Mouse (Mus musculus) forebrain, embryonic 16.5 days (tissue): ENCODE measurements around the gene Creb3l4. TPM values are rescaled to one million over a fixed set of nuclear protein-coding genes. Genes with fewer than 3 reads are reported as not detected.

Source experiments
- ATAC-seq: fragments of 200-750 bp; cut with Nextera tagmentation; 2 replicates; pipeline ENCODE4 v1.8.0; 2017; ENCODE audit warnings: mild to moderate bottlenecking, moderate library complexity
- H3K27ac ChIP-seq: fragments of 300-500 bp; sonication (generic); 2 replicates; pipeline ENCODE4 v1.5.1; 2014; ENCODE audit warnings: low read length, control low read depth
- H3K27me3 ChIP-seq: fragments of 300-500 bp; sonication (generic); replicated peaks from 2 replicates; pipeline ENCODE4 v1.6.1; 2014; ENCODE audit warnings: low read length; ENCODE audit not compliant: control insufficient read depth, insufficient read depth
- H3K36me3 ChIP-seq: fragments of 300-500 bp; sonication (generic); 2 replicates; pipeline ENCODE4 v1.6.1; 2014; ENCODE audit not compliant: control insufficient read depth, insufficient read depth
- H3K4me1 ChIP-seq: fragments of 300-500 bp; sonication (generic); replicated peaks from 2 replicates; pipeline ENCODE4 v1.6.1; 2014; ENCODE audit warnings: low read length; ENCODE audit not compliant: control insufficient read depth, insufficient read depth
- H3K4me2 ChIP-seq: fragments of 300-500 bp; sonication (generic); 2 replicates; pipeline ENCODE4 v1.6.1; 2014; ENCODE audit warnings: mild to moderate bottlenecking, low read length, control low read depth
- H3K4me3 ChIP-seq: fragments of 300-500 bp; sonication (generic); replicated peaks from 2 replicates; pipeline ENCODE4 v1.5.1; 2014; ENCODE audit warnings: mild to moderate bottlenecking, low read length, control low read depth
- H3K9ac ChIP-seq: fragments of 300-500 bp; sonication (generic); replicated peaks from 2 replicates; pipeline ENCODE4 v1.6.1; 2014; ENCODE audit warnings: low read depth, low read length, control low read depth
- H3K9me3 ChIP-seq: fragments of 300-500 bp; sonication (generic); 2 replicates; pipeline ENCODE4 v1.6.1; 2016; ENCODE audit warnings: low read length; ENCODE audit not compliant: control insufficient read depth
- WGBS: fragments of 180-500 bp; shearing (Covaris S2); extraction: QIAGEN DNeasy Blood & Tissue Kit; methylation state at CpG from one replicate; pipeline ENCODE4 v1.1.7; 2014; 5-methylcytosine and 5-hydroxymethylcytosine counted together
- polyA plus RNA-seq: library from polyadenylated mRNA; unstranded; fragments of >200 nt; fragmentation: Nextera tagmentation; extraction: Ambion mirVana; gene quantifications from 2 replicates; pipeline ENCODE4 v1.2.1, GENCODE M21; 2015

Creb3l4 gene
- polyA plus RNA-seq, 1 experiment from 2014 or later = 2.7 TPM

DNA sequence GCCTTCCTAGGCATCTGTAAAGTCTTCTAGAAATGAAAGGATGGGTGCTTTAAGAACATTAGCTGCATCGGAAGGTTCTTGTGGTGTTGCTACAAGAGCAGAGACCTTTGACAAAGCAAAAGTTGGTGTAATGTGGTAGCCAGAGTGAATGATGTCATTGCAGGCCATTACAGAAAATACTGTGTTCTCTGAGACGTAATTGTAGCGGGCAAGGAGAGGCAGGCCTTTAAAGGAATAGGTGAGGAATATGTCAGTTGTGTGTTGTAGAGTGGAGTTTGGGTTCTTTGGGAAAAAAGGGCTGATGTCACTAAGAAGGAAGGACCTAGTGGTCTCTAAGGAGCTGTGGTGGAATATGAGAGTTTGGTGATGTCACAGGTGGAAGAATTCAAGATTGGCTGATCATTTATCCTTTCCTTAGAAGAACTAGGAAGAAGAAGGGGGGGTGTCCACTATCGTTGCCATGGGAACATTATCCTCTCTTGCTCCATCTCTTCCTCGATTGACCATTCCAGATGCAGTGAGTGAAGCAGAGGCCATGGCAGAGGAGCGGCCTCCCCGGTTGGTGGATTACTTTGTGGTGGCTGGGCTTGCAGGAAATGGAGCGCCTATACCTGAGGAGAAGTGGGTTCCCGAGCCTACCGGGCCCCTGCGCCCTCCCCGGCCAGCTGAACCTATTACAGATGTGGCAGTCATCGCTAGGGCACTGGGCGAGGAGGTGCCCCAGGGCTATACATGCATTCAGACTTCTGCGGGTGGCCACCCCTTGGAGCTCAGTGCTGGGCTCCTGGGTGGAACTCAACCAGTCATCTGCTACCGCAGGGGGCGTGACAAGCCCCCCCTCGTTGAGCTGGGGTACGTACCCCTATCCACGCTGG is 23.8 kb upstream of the Creb3l4 start:
- Histone ChIP-seq H3K4me2 (no peak overlapping the region), H3K9me3 (no peaks in the 10 kb centered on the region), H3K36me3 (peaks cover 14% of the 10 kb centered on the region), H3K27me3 (no peaks in the 10 kb centered on the region), H3K9ac (no peak overlapping the region), H3K4me1 (peaks cover 12% of the 10 kb centered on the region), H3K27ac (no peak overlapping the region), H3K4me3 (no peak overlapping the region)
- 93% methylated on average over 20 of the region's 20 CpGs for WGBS
- no peak for ATAC-seq

DNA sequence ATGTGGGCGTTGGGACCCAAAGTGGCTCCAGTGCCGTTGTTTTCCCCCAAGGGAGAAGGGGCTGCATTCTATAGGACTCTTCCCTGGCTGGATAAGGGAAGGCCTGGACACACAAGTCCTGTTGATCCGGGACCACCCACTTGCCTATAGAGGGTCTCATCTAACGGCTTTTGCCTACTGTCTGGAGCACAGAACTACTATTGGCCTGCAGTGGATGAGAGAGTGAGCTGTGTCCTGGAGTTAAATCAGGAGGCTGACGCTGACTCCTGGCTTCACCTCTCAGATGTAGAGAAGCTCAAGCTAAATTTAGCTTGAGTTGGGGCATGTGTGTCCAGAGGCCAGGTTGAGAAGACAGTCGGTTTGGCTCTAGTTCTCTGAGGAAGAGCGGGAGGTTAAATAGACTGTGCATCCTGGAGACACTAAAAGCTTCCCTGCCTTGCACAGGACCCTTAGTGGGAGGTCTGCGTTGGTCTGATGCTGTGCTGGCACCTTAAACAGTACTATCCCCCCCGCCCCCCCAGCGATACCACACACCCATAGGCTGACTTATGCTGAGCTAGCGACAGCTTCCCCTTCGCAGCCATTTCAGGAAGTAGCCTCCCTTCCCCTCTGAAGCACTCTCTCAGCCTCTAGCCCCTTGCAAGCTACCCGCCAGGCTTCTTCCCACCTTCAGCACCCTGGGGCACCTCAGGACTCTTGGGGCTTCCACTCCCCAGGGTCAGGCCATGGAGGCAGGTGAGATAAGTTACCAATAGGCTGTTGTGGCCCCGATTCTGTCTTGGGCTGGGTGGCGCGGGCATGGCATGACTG is 22.8 kb upstream of the Creb3l4 start:
- WGBS = 29% methylated on average over 16 of the region's 16 CpGs
- no peak; the same call in 1 of the 2 replicates for ATAC-seq
- Histone ChIP-seq H3K27ac (peak overlapping the region; percentile 89), H3K4me1 (peaks cover 12% of the 10 kb centered on the region), H3K4me3 (peak overlapping the region; percentile 86), H3K9me3 (no peaks in the 10 kb centered on the region), H3K36me3 (peaks cover 18% of the 10 kb centered on the region), H3K9ac (peak overlapping the region; percentile 88), H3K4me2 (peak overlapping the region; percentile 86), H3K27me3 (no peaks in the 10 kb centered on the region)

DNA sequence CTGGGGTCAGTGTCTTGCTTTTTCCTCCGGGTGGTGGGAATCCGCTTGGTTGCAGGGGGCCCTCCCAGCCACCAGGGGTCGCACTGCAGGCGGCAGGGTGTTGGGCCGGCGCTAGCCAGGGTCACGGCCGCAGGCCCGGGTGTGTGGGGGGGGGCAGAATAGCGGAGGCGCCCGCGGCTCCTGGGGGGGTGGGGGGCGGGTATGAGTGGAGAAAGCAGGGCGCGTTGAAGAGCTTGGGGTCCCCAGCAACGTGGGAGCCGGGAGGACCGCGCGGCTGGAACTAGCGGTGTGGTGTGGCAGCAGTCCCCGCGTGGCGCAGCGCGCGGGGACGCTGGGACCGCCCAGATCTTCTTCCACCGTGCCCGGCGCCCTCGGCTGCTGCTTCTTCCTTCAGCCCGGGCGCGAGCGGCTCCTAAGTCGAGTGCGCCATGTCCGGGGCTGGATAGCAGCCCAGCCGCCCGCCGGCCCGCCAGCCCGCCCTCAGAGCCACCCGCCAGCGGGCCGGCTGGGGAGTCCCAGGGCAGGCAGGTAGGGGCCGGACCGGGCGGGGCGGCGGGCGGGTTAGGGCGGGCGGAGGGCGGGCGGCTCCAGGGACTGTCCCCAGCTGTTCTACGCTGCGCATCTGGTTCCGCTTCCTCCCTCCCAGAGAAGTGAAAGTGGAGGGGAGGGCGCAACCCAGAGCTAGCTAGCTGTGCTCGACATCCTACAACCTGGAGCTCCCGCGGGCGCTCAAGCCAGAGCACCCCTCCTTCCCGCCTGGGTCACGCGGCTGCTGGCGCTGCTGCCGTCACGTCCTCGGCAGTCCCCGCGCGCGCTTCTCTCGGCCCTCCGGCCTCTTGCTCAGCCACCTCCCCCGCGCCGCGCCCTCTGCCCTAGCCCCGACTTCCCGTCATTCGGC is 22.0 kb upstream of the Creb3l4 start, which contains the start of gene Dennd4b:
Dennd4b (plus strand) TSS at position 152 of the 898 bp plus-strand sequence.
- Histone ChIP-seq H3K9me3 (no peaks in the 10 kb centered on the region), H3K4me1 (peaks cover 12% of the 10 kb centered on the region), H3K27ac (peak within 1 kb of the TSS; percentile 89), H3K4me3 (peak within 1 kb of the TSS; percentile 86), H3K4me2 (peak within 1 kb of the TSS; percentile 86), H3K36me3 (peaks cover 22% of the 10 kb centered on the region), H3K27me3 (no peaks in the 10 kb centered on the region), H3K9ac (peak within 1 kb of the TSS; percentile 88)
- peak; percentile 85 for ATAC-seq
- WGBS = under 1% methylated on average over 80 of the region's 87 CpGs

DNA sequence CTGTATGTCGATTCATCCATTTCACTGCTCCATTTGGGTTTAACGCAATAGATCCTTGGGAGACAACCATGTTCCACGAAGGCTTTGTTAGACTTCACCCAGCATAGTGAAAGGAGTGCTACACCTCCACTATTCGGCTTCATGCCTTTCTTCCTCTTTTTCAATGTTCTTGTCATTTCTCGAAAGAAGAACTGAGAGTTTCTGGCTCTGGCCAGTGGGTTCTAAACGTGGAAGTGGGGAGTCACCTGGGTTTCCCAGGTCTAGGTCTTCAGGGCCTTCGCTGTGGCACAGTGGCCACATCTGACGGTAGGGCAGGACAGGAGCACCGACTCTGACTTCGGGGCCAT is 21.3 kb upstream of the Creb3l4 start:
- peak overlapping the region; percentile 88; the same call in 1 of the 2 replicates for H3K9ac ChIP-seq

DNA sequence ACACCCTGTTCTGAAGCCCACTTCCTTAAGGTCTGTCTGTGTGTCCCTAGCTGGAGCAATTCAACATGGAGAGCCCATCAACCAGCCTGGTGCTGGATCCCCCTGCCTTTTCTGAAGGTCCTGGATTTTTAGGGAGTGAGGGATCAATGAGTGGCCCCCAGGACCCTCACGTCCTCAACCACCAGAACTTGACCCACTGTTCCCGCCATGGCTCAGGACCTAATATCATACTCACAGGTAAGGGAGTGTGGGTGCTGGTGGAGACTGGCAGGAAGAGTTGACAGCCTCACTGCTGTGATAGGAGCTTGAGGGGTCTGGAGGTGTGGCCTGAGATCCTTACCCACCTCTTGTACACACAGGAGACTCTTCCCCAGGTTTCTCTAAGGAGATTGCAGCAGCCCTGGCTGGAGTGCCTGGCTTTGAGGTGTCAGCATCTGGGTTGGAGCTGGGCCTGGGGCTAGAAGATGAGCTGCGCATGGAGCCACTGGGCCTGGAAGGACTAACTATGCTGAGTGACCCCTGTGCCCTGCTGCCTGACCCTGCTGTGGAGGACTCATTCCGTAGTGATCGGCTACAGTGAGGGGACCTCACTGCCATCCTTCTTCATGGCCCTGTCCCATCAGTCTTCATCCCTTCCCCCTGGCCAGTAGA is 19.9 kb upstream of the Creb3l4 start:
- H3K27me3 ChIP-seq = no peaks in the 10 kb centered on the region
- H3K4me2 ChIP-seq = no peak overlapping the region
- no peak for ATAC-seq
- H3K9me3 ChIP-seq = no peaks in the 10 kb centered on the region
- WGBS = 95% methylated on average over 5 of the region's 5 CpGs
- H3K9ac ChIP-seq = no peak overlapping the region
- peaks cover 33% of the 10 kb centered on the region for H3K36me3 ChIP-seq
- H3K4me1 ChIP-seq = peaks cover 12% of the 10 kb centered on the region
- no peak overlapping the region for H3K4me3 ChIP-seq
- H3K27ac ChIP-seq = no peak overlapping the region

More for the DNA sequence above, 21.3 kb upstream of the Creb3l4 start:
- ATAC-seq = no peak
- H3K27ac ChIP-seq = peak overlapping the region; percentile 19
- 41% methylated on average over 10 of the region's 10 CpGs for WGBS
- H3K4me1 ChIP-seq = peaks cover 12% of the 10 kb centered on the region
- H3K9me3 ChIP-seq = no peaks in the 10 kb centered on the region
- H3K4me2 ChIP-seq = peak overlapping the region; percentile 86
- peaks cover 28% of the 10 kb centered on the region for H3K36me3 ChIP-seq
- H3K27me3 ChIP-seq = no peaks in the 10 kb centered on the region
- peak overlapping the region; percentile 86 for H3K4me3 ChIP-seq

DNA sequence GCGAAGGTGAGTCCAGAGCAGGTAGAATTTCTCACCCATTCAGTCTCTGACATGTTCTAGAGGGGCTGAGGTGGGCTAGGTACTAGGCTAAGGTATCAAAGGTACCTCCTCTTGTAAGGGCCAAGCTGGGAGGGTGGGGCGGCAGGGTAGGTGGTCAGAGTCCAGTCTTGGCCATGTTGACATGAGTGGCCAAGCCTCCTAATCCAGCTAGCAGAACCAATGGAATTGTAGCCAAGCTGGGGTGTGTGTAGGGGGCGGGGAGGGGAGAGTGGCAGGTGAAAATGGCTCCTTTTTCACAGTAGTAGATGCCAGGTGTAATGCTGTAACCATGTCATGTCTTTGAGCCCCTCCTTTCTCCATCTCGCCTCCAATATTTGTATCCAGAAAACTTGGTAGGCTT is 15.2 kb upstream of the Creb3l4 start:
- no peaks in the 10 kb centered on the region for H3K9me3 ChIP-seq
- H3K4me3 ChIP-seq = no peak overlapping the region
- no peaks in the 10 kb centered on the region for H3K27me3 ChIP-seq
- no peak for ATAC-seq
- H3K4me2 ChIP-seq = no peak overlapping the region
- peaks cover 14% of the 10 kb centered on the region for H3K4me1 ChIP-seq
- H3K36me3 ChIP-seq = peaks cover 28% of the 10 kb centered on the region
- 93% methylated on average over 4 of the region's 4 CpGs for WGBS
- no peak overlapping the region for H3K9ac ChIP-seq
- no peak overlapping the region for H3K27ac ChIP-seq

DNA sequence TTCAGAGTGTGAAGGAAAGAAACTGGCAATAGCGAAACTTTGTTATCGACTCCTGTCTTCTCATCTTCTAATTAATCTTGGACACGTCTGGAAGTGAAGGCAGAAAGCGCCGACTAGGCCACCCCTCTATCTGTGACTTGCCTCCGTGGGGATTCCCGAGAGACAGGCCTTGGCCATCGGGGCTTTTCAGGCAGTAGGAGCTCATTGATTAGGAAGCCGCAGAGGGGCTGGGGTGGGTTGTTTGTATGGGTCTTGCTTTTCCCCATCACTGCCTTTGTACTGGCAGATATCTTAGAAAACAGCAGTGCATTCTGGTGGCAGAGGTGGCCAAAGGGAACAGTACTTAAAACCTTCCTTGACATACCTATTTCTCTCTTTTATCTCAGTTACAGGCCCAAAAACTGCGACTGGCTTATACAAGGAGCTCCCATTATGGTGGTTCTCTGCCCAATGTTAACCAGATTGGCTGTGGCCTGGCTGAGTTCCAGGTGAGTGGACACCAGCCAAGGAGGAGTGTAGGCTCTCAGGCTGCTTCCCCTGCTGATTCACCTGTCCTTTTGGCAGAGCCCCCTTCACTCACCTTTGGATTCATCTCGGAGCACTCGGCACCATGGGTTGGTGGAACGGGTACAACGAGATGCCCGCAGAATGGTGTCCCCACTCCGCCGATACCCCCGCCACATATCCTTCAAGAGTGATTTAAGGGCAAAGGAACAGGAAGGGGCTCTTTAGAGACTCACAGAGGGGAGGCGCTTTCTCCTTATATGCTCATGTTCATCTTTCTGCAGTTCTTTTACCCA is 13.6 kb upstream of the Creb3l4 start:
- Histone ChIP-seq H3K9me3 (no peaks in the 10 kb centered on the region), H3K36me3 (peaks cover 17% of the 10 kb centered on the region), H3K4me1 (peaks cover 17% of the 10 kb centered on the region), H3K27me3 (no peaks in the 10 kb centered on the region), H3K9ac (no peak overlapping the region), H3K4me3 (no peak overlapping the region), H3K27ac (no peak overlapping the region), H3K4me2 (no peak overlapping the region)
- 91% methylated on average over 19 of the region's 19 CpGs for WGBS
- no peak for ATAC-seq

DNA sequence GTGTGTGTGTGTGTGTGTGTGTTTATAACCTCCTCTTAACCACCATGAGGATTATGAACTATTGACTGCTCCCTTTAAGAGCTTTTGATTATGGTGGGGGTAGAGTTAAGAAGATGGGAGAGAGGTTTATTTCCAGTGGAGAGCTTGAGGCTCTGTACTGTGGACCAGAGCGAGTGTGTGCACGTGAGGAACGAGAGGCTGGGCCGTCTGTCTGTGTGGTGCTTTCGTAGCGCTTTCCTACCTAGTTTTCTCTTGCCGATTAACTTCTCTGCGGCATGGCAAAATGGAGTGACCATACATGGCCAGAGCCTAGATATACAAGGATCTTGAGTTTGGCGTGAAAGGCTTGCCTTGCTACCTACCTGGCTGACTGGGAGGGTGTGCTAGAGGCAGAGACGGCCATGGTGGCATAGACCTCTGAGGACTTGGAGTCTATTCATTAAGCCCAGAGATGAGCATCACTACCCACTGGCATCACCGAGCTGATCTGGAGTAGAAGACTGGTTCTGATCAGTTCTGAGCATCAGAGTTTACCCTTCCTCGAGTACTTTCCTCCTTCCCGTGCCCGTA is 12.6 kb upstream of the Creb3l4 start:
- H3K27ac ChIP-seq = no peak overlapping the region
- H3K9me3 ChIP-seq = no peaks in the 10 kb centered on the region
- ATAC-seq = no peak
- H3K4me1 ChIP-seq = peaks cover 17% of the 10 kb centered on the region
- H3K27me3 ChIP-seq = no peaks in the 10 kb centered on the region
- no peak overlapping the region for H3K4me2 ChIP-seq
- no peak overlapping the region for H3K9ac ChIP-seq
- peaks cover 15% of the 10 kb centered on the region for H3K36me3 ChIP-seq
- WGBS = 93% methylated on average over 14 of the region's 14 CpGs
- no peak overlapping the region for H3K4me3 ChIP-seq
